Mouse (Mus musculus): Measurements from ENCODE around the gene Spink8. TPM values are rescaled to one million over a fixed set of nuclear protein-coding genes. Genes with fewer than 3 reads are reported as not detected.
"Not testable (repeated sequence)": the region's sequence is repeated elsewhere in the genome, so short reads cannot be mapped to it uniquely, and the experiment has no call there.

Spink8 gene
- total RNA-seq (2022), result 10 to 100 TPM; 14.6 to 31.7 (median 27.6) TPM

GRCm38 (mm10) chr9:109811980-109812379 is at the start of gene Spink8:
Spink8 (plus strand) TSS chr9:109812280.
- DNase-seq, result no peak

DNA sequence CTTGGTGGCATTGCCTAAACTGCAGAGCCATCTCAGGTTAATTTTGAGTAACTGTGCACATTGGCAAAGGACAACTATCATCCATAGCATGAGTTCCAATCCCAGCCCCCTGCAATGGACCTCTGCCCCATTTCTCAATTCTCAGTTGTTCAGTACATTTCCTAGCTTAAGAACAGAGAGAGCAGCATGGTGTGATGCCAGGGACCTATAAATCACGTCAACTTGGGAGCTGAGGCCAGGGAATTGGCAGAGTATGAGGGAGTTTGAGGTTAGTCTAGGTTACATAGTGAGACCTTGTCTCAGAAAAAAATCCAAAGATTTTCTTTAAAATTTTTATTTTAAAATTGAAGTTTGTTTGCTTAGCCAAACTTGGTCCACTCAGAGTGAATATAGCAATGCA is 45.2 kb upstream of the Spink8 start:
- peak; percentile 56 for DNase-seq

GRCm38 (mm10) chr9:109790570-109790969 is 21.5 kb upstream of the Spink8 start, which contains the start of gene Fbxw27:
Fbxw27 (minus strand) TSS chr9:109790670.
- DNase-seq, result not testable (repeated sequence)

- no peak for DNase-seq
Observed at GRCm38 (mm10) chr9:109795221-109795620, 16.9 kb upstream of the Spink8 start.

DNA sequence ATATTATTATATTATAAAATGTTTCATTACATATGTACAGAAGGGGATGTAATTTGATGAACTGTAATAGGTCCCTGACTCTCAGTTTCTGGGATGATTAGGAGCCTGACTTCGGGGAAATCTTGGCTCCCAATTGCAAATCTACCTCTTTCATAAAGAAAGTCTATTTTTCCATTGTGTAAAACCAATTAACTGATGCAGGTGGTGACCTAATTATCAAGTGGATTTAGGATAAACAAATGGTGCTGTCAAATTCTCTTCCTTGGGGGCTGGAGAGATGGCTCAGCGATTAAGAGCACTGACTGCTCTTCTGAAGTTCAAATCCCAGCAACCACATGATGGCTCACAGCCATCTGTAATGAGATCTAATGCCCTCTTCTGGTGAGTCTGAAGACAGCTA is 16.3 kb upstream of the Spink8 start:
- DNase-seq, result no peak

- peak; percentile 26 for DNase-seq
Observed at GRCm38 (mm10) chr9:109798051-109798450, 14.0 kb upstream of the Spink8 start.

DNA sequence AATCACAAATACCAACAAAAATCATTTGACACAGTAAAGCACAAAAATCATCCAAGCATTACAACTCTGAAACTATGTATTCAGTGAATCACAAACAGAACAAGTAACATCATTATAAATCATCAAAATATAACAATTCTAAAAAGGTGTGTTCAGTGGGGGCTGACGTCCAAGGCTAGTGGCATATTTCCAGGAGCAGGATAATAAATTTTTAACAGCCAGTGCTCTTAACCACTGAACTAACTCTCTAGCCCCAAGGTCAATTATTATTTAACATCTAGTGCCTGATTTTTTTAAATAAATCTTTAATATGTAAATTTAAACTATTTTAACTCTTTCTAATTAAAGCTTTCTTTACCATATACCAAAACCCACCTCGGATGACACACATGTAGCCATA is 6.5 kb upstream of the Spink8 start:
- DNase-seq, result not testable (repeated sequence)

DNA sequence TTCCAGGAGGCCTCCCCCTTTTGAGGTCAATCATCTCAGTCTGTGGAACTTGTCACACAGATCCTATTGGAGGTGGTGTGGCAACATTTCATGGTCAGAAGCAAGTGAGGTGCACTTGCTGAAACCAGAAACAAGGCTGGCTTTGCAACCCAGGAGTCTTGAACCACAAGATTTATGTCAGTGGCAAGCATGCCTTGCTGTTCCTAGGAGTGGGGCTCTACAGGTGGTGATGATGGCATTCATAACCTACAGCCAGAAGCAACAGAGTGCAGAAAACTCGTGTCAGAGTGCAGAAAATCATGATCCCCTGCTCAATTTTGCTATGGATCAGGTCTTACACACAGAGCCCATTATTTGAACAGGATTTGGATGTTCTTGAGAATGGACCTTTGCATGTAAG is 5.8 kb upstream of the Spink8 start:
- DNase-seq, result no peak

DNA sequence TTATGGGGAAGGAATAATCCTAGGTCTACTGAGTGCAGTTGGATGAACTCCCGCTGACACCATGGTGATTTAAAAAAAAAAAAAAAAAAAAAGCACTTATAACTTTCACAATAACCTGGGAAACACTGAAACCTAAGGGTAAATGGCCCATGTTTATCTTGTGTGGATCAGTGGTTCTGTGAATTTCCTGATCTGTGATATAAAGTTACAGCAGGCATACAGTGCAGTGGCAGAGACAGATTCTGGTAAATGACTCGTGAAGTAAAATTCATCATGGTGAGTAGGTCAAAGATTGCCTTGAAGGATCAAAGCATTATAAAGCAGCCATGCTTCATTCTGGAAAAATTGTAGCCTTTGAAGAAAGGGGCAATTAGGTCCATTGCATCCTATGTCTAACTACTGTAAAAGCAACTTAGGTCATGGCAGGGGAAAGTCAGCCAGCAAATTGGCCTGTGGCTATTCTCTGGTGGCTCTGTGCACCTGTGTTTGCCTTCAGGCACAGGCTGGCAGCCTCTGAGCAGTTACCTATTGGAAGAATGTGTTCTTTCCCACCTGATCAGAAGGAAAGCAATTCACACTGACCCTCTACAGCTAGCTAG is 5.3 kb upstream of the Spink8 start:
- DNase-seq, result no peak

DNA sequence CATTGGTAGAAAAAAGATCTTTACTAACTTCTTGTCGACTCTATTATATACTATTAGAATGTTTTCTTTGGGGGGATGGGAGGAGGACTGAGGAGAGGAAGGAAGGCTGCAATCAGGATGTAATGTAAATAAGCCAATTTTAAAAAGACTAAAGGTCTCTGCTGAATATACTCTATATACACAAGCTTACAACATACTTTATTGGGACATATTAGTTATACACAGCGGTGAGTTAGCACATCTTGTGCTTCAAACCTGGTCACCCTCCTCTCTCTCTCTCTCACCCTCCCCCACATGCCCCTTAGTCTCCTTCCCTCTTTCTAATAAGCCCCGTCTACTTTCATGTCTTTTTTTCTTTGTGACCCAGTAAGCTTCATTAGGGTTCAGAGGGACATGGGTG is 4.2 kb upstream of the Spink8 start:
- no peak for DNase-seq

GRCm38 (mm10) chr9:109813424-109813823 is 1.3 kb downstream of the Spink8 start:
- DNase-seq, result no peak

GRCm38 (mm10) chr9:109816341-109816740 is 4.3 kb downstream of the Spink8 start:
- no peak for DNase-seq

DNA sequence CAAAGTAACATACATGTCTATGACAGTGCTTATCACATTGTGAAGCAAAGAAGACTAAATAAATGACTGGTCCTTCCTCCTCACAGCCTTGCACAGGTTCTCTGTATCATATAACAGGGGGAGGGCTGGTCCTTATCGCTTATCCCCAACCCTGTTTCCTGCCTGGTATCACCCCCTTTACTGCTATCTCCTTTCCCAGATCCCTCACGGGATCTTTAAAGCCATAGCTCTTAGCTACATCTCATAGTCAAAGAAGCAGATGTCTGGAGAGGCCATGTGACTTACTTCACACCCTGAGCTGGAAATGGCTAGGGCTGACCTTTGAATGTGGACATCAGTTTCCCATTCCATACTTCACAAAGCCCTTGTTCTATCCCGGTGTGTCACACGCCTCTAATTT is 13.7 kb downstream of the Spink8 start:
- no peak for DNase-seq

GRCm38 (mm10) chr9:109826181-109826580 is 14.1 kb downstream of the Spink8 start:
- DNase-seq, result no peak

DNA sequence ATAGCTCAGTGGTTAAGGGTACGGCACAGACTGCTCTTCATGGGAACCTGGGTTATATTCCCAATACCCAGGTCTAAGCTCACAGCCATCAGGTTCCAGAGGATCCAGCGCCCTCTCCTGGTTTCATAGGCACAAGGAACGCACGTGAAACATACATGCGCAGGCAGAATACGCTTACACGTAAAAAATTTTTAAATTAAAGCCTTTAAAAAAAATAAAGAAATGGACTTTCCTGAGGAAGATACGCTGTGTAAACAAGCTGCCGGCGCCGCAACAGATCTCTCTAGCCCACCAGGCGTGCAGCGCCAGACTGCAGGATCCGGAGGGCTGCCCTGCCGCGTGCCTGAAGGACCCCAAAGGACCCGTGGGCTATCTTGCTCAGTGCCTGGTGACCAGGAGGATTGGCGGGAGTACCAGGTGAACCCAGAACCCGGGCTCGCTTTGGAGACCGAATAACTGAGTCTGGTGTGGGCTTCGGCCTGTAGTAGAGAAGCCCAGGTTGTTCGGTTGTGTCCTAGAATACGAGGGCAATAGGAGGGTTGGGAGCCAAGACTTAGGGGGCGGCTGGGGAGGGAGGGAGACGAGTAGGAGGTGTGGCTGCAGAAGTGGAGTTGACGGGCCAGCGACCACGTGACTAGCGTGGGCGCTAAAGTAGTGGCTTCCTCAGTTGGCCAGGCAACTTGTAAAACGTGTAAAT is 20.5 kb downstream of the Spink8 start, which contains the start of gene Nme6:
Nme6 (plus strand) TSS at position 359 of the 697 bp plus-strand sequence.
- DNase-seq, result peak; percentile 64

GRCm38 (mm10) chr9:109833088-109833412 is 21.0 kb downstream of the Spink8 start:
- no peak for DNase-seq

DNA sequence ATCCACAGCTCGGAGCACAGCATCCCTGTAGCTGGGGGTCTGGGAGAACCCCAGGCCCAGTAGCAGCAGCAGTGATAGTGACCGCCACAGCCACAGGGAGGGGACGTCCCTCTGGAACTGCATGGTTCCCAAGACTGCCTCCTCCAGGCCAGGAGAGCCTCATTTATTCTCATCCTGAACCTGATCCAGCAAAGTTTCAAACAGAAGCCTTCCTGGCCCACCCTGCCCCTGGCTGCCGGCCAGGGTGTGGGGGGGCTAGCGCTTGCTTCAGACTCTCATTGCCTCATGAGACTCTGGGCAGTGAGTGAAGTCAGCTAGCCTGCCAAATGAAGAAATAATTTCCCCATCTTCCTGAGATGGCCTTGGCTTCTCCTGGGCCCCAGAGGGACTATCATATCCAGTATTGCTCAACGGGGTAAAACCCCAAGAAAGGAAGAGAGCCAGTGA is 37.3 kb downstream of the Spink8 start, which contains the start of gene Camp:
Camp (minus strand) TSS at position 306 of the 447 bp plus-strand sequence.
- DNase-seq, result peak; percentile 70

GRCm38 (mm10) chr9:109850099-109850498 is 38.0 kb downstream of the Spink8 start:
- DNase-seq, result no peak

- DNase-seq, result no peak
Observed at GRCm38 (mm10) chr9:109854341-109854740, 42.3 kb downstream of the Spink8 start.

DNA sequence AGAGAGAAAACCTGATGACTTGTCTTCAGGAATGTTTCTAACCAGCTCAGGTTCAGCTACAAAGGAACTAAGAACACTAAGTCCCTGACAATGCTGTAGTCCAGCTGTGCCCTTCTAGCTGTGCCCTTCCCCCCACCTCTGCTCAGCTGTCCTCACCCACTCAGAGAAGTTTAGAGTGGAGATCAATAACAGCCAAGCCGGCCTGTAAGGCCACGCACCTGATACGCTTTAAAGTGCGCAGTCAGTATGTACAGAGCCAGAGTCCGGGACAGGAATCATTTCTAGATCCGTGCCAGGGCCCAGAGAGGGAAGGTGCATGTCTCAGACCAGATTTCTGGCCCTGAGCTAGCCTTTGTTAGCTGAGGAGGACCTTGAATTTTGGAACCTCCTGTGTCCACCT is 43.9 kb downstream of the Spink8 start:
- DNase-seq, result no peak

GRCm38 (mm10) chr9:109862397-109863044 is 50.4 kb downstream of the Spink8 start:
- DNase-seq, result peak; percentile 43

- no peak for DNase-seq
Observed at GRCm38 (mm10) chr9:109863085-109863484, 51.0 kb downstream of the Spink8 start.

- no peak for DNase-seq
Observed at GRCm38 (mm10) chr9:109866218-109866617, 54.1 kb downstream of the Spink8 start.
